Mouse (Mus musculus): ENCODE measurements around the gene Lrrc57. TPM values are rescaled to one million over a fixed set of nuclear protein-coding genes. Genes with fewer than 3 reads are reported as not detected.

Lrrc57 gene
- polyA plus RNA-seq (2017; shearing (Covaris generic)) = 29.8 TPM

DNA sequence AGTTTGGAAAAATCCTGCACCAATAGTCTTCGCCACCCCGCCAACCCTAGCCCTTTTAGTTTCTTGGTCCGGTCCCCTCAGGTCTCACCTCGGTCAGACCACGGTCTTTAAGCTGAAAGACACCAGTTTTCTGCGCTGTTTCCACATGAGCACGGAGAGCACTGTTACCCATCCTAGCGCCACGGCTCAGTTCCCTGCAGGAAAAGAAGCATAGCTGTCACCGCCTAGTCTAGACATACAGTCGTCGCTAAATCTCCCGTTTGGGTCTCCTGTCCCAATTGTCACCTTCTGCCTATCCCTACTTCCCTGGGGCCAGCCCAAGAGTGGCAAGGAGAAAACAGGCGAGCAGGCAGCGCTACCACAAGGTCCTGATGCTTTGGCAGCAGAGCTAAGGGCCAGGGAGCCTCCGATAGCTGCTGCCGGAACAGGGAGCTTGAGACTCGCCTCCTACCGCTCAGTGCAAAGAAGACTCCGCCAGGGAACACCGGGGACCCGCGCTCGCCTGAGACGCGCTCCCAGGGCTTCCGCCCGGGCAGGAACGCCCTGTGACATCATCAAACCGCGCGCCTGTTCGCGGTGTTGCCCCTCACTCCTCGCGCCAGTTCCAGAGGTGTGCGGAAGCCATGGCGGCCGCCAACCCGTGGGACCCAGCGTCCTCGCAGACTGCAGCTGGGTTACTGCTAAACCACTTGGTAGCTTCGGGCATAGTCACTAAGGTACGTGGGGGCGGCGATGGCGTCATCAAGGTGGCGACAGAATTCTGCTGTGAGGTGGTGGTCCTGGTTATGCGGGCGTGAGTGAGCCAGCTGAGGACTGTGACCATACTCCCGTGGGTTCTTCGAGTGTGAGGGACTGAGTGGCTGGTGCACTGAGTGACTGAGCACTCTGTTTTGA lies at the start of gene Lrrc57, which contains the start of gene Haus2:
Lrrc57 (minus strand) TSS at position 691 of the 894 bp plus-strand sequence.
Haus2 (plus strand) TSS at position 554 of the 894 bp plus-strand sequence.

DNA sequence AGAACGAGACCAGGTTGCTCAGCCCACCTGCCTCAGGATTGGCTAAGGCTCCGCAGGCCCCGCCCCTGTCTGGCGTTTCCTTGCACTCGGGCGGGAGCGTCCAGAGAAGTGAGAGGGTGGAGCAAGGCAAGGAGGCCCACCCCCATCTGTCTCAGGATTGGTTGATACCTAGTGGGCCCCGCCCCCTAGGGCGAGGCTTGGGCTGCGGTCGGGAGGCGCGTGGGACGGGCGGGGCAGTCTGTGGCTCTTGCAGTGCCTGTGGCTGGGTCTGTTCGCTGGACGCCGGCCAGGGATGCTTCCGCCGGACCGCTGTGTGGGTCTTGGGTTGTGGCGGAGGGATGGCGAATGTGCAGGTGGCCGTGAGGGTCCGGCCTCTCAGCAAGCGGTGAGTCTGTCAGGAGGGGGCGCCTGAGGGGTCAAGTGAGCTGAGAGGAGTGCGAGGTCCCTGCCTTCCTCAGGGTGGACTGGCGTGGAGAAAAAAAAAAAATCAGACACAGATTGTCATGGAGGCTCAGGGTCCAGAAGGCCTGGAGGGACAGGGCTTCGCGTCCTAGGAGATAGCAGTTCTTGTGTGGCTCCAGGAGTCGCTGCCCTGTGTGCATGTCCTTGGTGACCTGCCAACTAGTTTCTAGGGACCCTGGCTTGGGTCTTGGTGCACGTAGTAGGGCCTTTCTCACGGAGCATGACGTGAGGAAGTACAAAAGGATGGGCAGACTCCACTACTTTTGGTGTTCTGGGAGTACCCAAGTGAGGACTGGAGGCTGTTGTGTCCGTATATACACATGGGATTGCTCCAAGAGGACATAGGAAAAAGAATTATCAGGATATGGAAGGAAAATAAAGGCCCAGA lies 19.8 kb upstream of the Lrrc57 start, which contains the start of gene Stard9:
Stard9 (plus strand) TSS at position 236 of the 850 bp plus-strand sequence.

DNA sequence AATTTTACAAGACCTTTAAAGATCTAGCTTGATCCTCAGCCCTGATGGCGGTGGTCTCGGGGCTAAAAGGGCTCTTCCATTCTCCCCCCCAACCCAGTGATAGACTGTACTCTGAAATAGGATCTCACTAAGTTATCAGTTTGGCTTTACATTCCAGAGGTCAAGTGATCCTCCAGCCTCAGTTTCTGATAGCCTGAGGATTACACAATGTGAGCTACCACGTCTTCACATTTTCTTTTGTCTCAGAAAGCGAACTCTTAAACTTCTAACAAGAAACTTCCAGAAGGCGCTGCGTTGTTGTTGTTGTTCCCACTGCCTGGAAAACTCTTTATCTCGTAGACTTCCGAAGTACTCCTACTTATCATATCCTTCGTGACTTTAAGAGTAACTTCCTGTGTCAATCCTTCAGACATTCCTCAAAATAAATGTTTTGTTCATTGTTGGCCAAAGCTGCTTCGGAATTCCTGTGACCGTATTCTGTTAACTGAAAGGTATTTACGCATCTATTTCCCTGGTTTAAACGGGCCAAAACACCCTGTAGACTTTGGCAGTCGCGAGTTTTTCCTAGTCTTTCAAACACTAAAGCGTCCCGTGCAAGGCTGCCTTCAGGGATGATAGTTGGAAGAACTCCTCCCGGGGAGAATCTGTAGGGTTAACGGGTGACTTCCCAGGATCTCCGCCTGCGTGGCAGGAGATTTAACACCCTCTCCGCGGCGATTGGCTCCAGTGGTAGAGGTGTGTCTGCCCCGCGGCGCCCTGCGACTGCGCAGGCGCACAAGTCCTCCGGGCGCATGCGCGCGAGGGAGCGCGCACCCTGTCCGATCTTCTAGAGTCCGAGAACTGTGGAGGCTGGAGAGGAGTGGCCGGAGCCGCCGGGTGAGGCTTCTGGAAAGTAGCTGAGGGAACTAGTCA lies 42.2 kb downstream of the Lrrc57 start, which contains the start of gene Snap23:
Snap23 (plus strand) TSS at position 786 of the 912 bp plus-strand sequence.

DNA sequence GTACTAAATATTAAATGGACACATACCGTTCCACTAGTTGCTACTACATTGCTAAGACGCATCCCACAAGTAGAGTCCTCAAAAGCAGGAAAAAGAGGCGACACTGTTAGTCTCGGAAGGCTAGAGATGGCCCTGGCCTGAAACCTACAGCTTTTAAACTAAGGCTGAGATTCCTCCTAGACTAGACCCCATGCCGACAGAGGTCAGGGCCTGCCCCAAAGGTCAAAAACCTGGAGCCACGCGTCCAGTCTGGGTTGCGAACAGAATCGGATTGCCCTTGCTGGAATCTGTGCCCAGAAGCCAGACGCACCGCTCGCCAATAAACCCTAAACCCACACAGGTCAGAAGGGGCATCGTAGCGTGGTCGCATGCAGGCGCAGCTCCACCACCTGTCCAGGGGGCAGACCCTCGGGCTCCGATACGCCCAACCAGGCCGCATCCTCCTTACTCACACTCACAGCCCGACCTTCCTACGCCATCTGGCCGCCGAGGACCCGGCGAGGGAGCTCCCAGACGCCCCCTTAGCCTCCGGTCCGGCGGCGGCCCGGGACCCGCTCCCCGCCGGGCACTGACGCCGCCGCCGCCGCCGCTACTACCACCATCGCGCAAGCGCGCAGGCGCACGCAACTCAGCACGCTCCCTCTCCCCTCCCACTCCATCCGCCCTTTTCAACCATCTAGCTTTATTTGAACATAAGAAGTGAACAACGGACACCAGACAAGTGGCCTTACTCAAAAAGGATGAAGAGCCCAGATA lies 45.9 kb downstream of the Lrrc57 start, which contains the start of gene Zfp106:
Zfp106 (minus strand) TSS at position 609 of the 756 bp plus-strand sequence.

Other genes starting within 250 kb of the Lrrc57 start
- gene Ganc, start 205.6 kb downstream of the Lrrc57 start, polyA plus RNA-seq (2017; shearing (Covaris generic)) = 22.5 TPM
- gene Tmem87a, start 205.4 kb downstream of the Lrrc57 start, polyA plus RNA-seq (2017; shearing (Covaris generic)) = 25.4 TPM
- 69.4 TPM for gene Capn3, start 153.5 kb downstream of the Lrrc57 start, polyA plus RNA-seq (2017; shearing (Covaris generic))
- 64.8 TPM for gene Zfp106, start 45.7 kb downstream of the Lrrc57 start, polyA plus RNA-seq (2017; shearing (Covaris generic))
- gene Snap23, start 41.8 kb downstream of the Lrrc57 start, polyA plus RNA-seq (2017; shearing (Covaris generic)) = 51.0 TPM
- gene Haus2, start 137 bp downstream of the Lrrc57 start, polyA plus RNA-seq (2017; shearing (Covaris generic)) = 19.2 TPM
- gene Stard9, start 19.6 kb upstream of the Lrrc57 start, polyA plus RNA-seq (2017; shearing (Covaris generic)) = 1.2 TPM
- gene Cdan1, start 240.6 kb upstream of the Lrrc57 start, polyA plus RNA-seq (2017; shearing (Covaris generic)) = 38.0 TPM
- 1.2 TPM for gene Ttbk2, start 241.1 kb upstream of the Lrrc57 start, polyA plus RNA-seq (2017; shearing (Covaris generic))

Measured in CD4-positive, CD25-positive, alpha-beta regulatory T cell (primary cell).